Mouse (Mus musculus) right cerebral cortex, postnatal 25 days (tissue): ENCODE measurements around the gene Prrc2b.

Experiments
- DNase-seq: peaks from one replicate; pipeline ENCODE4 v3.0.0; 2022

Prrc2b gene

DNA sequence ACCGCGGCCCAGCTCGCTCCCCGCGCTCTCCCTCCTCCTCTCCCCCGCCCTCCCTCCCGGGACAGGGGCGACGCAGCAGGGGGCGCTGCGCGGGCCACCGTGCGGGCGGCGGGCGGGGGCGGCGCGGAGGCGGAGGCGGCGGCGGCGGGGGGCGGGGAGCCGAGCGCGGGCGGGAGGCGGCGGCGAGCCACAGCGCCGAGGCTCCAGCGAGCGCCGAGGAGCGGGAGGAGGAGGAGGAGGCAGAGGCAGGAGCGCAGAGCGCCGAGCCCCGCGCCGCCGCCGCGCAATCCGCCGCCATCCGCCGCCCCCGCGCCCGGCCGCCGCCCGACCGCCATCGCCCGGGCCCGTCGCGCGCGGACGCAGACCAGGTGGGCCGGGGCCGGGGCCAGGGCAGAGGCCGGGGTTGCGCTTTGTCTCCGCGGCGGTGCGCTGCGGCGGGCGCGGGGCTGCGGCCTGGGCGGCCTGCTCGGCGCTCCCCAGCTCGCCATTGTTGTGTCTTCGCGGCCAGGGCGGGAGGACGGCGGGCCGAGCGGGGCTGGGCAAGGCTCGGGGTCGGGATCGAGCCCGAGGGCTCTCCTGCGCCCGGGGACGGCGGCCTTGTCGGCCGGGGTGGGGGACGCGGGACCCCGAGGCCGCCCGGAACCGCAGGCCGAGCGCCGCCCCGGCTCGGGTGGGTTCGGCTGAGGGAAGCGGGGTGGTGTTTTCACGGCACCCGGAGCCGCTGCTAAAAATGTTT is at the start of gene Prrc2b:
Prrc2b (plus strand) TSS at position 159 of the 736 bp plus-strand sequence.
- DNase-seq, result peak; percentile 63

DNA sequence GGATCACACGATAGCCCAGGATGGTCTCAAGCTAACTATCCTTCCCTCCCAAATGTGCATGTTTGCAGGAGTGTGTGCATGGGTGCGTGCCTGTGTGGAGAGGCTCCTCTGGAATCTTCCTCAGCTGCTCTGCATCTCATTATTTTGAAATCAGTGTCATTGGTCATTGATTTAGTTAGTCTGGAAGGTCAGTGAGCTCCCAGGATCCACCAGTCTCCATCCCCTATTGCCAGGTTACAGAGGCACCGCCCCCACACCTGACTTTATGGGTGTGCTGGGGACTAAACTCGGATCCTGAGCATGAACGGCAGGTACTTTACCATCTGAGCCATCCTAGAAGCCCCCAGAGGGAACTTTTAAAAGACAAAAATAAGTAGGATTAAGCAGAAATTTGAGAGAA is 47.9 kb upstream of the Prrc2b start:
- no peak for DNase-seq

DNA sequence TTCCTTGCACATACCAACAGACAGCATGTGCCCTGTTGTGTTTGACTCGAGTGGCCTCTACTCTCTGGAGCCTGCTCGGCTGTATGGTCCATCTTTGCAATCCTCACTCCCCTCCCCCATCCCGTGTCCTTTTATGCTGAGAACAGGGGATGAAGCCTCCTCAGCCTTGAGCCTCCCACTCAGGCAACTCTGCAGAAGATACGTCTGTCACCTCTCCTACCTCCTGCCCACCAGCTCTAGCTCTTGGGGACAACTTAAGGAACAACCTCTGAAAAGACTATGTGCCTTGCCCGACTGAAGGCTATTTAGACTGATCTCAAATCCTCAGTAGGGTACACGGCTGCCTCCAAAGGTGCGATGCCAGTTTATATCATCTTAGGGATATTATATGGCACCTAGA is 47.3 kb upstream of the Prrc2b start:
- DNase-seq, result no peak

DNA sequence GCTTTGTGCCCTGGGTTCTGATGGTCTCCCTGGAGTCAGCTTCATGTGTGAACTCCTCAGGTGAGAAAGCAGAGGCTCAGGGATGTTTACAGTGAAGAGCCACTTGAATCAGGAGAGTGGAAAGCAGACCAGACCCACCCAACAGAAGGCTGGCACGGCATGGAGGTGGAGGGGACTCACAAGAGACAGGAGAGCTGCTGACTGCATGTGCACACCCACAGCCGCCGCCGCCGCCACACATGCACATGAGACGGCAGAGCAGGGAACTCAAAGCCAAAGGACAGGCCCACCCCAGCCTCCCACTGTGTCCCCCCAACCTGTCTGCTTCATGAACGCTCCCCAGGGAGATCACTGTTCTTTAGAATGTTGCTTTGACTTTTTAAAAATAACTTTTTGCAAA is 46.8 kb upstream of the Prrc2b start:
- DNase-seq, result peak; percentile 59

DNA sequence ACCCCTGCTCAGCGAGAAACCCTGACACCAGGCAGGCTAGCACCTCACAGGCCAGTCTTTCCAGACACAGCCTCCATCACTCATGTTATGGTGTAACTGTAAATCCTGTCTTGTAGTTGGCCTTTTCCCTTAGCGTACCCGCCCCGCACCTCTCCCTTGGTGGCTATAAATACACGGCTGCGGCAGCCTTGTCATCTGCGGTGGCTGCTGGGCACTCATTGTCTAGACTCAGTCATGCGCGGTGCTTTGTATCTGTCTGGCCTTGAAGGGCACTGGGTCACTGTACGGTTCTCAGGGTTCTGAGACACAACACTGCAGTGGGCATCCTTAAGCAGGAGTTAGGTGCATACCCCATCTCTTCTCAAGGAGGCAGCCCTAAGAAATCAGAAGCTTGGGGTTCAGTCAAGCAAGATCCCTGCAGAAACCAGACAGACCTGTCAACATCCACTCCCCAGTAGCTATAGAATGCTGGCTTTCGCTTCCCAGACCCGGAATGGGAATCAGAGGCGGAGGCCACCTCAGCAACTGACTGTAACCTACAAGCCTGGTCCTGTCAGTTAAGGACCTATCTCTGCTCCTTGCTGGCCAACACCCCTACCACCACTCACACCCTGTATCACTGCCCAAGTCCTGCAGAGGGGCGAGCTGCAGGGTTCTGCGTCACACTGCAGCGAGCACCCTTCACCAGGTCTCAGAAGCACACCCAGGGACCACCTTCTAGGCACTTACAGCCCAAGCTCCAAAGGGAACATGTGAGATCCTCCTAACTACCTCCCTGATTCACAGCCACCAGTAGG is 45.6 kb upstream of the Prrc2b start:
- no peak for DNase-seq

DNA sequence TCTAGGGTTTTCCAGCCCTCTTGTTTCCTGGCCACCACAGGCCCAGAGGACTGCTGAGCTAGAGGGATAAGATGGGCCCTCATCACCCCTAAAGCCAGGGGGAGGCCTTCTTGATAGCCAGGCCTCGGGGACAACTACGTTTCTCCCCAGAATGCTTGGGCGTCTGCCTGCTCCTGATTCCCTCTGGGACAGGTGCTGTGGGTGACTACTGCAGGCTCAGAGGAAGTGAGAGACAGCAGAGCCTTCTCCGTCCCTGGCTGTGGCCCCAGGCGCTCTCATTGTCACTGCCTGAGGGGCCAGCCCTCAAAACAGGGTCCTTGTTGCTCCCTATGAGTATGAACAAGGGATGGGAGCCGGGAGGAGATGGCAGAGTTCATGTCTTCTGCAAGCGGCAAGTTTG is 45.0 kb upstream of the Prrc2b start:
- no peak for DNase-seq

DNA sequence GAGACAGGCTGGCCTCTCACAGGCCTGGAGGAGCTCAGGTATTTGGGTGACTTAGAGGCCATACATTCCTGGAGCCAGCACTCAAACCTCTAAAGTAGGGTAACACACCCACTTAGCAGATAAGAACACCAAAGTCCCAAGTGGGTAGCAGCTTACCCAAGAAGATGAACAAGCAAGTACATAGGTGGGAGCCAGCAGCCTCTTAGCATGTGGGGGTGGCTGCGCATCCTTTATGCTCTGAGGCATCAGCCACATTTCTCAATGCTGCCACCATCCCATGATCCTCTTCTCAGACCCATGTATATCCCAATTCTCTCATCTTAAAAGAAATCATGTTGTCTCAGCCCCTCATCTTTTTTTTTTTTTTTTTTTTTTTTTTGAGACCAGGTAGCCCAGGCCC is 39.6 kb upstream of the Prrc2b start:
- DNase-seq, result no peak

DNA sequence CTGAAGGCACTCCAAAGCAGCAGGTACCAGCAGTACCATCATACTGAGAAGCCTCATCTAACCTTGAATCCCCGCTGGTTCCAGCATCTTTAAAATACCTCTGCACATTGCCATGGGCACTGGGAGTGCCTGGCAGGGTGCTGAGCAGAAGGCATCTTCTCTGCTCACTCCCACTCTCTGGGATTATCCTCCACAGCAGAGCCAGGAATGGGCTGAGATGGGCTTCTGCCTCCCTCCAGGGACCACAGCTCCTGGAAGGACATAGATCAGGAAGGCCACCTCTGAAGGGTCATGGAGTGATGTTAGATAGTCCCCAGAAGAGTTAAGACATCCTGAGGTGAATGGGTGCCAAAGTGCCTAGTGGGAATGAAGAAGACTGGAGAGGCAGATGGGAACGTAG is 38.3 kb upstream of the Prrc2b start:
- peak; percentile 21 for DNase-seq

DNA sequence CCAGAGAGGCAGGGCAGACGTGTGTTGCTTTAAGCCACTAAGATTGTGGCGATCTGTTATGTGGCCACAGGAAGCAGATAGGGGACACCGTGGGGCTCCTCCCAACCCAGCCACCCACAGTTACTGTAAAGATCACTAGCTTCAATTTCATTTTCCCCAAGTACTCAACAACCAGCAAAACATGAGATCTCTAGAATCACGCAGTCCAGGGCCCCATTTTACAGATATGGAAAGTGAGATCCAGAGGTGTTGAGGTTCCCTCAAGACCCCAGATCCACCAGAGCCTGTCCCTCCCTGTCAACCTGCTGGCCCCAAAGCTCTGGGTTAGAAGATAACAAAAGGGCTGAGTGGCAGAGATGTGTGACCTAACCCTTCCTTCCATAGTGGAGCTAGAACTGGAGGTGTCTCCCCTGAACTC is 35.0 kb upstream of the Prrc2b start:
- no peak for DNase-seq

DNA sequence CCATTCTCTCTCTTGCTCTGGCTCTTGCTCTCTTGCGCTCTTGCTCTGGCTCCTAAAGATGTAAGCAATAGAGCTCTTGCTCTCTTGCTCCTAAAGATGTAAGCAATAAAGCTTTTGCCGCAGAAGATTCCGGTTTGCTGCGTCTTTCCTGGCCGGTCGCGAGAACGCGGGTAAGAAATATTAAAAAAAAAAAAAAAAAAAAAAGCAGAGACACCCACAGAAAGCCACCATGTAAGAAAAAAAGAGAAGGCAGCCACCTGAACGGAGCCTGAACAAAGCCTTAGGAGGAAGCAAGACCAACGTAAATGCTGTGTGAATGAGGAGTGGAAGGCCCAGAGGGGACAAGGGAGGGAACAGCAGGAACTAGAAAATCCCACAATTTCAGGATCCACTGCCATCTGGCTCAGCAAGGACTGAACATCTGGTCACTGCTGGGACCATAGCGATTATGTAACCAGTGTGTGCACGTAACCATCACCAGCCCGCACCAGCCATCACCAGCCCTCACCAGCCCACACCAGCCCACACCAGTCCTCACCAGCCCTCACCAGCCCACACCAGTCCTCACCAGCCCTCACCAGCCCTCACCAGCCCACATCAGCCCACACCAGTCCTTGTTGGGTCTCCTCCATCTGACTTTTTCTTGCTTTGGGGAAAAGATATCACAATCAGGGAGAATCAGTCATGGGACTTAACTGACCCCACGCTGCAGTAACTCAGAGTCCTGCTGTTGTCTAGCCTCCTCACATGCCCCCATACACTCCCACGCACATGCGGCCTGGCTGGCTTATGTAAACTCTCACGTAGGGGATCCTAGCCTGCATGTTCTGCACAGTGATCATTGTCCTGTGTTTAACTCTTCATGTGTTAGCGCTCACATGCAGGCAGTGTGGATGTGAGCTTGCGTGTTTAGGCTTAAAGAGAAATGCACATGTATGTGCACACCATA is 30.8 kb upstream of the Prrc2b start:
- no peak for DNase-seq

DNA sequence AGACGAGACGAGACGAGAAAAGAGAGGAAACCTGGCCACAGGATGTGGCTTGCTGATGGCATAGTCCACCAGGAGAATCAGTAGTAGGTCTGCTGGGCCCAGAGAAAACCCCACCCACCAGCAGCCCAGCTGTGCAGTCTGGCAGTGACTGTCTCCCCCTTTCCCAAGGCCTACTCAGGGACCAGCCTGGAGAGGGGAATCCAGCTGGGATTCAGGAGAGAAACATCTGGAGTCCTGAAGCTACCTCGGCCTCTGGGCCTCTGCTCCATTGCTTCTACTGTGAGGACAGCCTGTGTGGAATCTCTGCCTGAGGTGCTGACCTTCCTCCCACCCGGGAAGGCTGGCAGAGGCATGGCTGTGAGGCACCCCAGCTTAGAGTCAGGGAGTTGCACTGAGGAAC is 29.7 kb upstream of the Prrc2b start:
- DNase-seq, result no peak

DNA sequence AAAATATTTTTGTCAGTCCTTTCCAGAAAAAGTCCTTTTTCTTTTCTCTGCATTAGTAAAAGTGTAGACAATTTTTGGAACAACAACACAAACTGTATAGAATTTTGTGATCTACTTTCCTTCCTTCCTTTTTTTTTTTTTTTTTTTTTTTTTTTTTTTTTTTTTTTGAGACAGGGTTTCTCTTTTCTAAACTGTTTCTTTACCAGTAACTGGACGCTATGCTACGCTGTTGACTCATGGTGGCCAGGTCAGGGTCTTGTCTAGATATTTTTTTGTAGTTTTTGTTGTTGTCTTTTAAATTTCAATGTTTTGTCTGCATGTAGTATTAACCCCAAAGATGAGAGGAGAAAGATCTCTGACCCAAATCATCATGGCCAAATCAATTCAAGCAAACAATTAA is 29.1 kb upstream of the Prrc2b start:
- DNase-seq, result no peak

DNA sequence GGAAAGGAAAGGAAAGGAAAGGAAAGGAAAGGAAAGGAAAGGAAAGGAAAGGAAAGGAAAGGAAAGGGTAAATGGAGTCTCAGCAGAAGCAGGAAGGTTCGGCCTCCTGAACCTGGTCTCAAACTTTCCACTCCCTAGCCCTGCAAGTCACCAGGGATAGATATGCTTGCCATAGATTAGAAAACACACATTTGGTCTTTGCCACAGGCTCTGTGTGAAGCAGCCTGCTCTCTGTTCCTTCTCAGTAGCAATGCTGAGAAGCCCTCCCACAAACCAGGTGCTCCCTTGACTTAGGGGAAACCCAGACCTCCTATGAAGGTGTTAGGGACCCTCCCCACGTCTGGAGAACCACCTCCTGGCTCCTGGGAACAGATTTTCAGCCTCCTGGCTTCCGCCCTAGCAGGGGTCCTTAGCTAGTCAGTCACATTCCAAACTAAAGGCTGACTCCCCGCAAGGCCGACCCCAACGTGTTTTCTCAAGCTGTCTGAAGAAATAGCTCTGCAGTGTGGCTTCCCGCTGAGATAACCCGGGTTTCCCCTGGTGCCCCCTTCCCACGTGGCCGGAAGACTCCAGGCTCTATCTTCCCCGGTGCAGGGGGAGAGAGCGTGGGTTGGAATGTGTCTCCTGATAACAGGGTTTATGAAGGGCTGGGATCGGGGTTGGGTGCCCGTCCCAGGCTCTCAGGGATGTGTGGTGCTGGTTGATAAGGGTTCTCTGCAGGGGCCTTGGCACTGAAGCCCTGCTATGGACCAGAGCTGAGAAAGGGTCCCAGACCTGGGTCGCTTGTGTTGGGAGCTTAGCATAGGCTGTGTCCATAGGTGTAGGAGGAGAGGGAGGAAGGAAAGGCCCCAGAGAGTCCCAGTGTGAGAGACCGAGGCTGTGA is 23.0 kb upstream of the Prrc2b start:
- no peak for DNase-seq

DNA sequence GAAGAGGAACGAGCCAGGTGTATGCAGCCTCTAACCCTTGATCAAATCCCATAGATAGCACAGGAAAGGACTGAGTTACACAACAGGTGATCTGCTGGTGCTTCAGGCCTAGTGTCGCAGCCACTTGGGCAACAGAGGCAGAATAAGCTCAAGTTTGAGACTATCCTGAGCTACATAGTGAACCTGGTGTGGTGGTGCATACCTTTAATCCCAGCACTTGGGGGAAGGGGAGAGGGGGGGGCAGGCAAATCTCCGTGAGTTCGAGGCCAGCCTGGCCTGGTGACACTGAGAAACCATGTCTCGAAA is 22.4 kb upstream of the Prrc2b start:
- DNase-seq, result no peak

DNA sequence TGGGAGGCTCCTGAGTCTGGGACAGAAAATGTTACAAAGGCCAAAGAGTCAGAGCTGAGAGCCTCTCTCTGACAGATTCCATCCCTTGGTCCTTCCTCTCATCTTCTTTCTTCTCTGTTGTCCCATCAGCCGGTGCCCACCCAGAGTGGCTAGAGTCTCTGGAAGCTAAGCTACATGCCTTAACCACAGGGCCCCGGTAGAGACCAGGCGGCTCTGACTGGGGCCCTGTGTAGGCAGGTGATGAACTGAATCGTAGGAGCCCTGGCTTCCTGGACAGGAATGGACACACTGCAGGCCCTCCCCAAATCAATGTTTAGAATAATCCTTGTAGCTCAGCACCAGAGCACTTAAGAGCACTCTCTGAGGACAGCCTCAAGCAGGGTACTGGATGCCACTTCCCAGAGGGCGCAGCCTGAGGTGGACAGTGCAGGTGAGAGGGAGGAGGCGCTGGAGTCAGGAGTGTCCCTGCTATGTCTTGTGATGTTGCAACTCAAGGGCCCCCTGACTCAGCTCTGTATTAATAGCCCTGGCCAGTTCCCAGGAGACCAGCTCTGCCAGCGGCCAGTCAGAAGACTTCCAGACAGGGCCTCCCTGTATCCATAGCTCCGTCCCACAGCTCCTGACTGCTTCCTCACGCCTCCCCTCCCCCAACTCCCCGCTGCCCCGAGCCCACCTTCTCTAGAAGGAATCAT is 21.4 kb upstream of the Prrc2b start:
- no peak for DNase-seq

DNA sequence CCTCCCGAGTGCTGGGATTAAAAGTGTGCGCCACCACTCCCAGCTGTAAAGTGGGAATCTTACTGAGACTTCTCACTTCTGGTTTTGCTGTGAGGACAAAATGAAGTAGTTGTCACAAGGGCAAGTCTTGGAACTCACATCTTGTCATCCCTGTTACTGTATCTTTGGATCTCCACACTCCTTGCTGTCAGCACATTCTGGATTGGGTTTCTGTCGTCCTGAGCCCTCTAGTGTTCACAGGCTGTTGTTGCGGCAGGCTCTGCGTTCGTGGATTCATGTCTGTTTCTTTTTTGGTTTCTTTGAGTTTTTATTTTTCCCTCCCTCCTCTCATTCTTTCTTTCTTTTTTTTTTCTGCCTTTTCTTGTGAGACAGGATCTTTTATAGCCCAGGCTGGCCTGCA is 20.4 kb upstream of the Prrc2b start:
- DNase-seq, result peak; percentile 48

DNA sequence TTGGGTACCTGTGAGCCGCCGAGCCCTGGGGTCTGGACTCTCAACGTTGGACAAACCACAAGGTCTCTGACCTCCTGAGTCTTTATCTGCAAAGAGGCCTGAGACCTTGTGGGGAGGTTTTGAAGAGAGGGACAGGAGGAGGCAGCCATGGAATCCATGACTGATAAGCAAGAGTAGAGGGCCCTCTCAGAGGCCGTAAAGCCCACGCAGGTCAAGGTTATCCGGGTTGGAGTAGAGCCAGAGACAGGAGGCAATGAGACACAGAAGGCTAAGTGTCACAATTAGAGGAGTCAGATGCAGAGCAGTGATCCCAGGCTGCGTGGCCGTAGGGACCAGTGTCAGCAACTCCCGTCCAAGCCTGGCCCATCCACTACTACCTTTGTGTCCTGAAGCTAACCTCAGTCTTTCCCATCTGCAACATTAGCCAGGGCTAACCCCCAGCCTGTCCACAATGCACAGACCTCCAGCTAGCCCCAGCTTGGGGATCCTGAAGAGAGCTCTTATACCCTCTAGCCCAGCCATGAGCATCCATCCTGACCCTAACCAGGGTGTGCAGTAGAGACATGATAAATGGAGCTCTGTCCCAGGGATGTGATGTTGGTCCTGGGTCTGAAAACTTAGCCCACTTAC is 19.6 kb upstream of the Prrc2b start:
- no peak for DNase-seq

DNA sequence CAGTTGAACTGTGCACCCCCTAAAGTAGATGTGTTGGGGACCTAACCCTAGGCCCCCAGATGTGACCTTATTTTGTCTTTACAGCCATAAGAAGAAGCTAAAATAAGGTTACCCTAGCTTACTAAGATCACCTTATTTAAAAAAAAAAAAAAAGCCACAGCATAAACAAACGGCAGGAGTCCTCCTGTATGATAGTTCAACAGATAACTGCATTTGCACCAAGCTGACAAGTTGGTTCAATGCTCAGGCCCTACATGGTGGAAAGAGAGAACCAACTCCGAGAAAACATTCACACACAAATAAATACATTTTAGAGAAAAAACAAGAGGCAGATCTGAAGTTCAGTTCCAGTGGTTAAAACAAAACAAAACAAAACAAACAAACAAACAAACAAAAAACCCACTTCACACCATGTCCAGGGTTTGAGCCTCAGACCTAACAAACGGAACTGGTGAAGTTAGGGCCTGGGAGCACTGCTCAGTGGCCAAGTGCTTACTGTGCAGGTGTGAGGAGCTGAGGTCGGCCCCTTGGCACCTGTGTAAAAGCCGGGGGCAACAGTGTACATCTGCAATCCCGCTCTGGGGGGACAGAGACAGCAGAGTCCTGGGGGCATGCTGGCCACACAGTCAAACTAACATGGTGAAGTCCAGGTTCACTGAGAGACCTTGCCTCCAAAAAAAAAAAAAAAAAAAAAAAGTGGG is 18.9 kb upstream of the Prrc2b start:
- no peak for DNase-seq

DNA sequence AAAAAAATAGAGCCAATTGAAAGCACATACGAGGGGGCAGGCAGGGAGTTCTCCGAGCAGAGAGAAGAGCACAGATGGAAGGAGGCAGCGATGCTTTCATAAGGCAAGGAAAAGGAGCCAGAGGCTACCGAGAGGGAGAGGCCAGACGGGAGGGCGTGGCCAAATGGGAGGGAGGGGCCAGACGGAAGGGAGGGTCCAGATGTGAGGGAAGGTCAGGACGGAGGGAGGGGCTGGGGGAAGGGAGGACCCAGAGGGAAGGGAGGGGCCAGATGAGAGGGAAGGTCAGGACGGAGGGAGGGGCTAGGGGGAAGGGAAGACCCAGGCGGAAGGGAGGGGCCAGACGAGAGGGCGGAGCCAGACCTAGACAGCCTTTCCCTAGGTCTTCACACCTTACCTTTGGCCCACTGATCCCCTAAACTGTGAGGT is 18.3 kb upstream of the Prrc2b start:
- no peak for DNase-seq

DNA sequence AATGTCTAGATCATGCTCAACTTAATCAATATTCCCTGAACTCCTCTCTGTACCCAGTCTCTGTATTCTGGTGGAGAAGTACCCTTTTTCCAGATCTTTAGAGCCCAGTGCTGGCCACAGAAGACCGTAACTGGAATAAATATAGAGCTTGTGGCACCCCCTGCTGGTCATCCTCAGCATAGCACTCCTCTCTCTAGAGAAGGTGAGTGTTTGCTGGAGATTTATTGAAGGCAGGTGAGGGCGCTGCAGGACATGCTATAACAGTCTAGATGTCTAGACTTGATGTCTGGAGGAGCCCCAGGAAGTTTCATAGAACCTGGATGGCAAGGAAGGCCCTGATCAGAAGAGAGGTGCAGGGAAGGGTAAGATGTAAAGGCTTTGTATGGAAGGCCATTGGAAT is 16.8 kb upstream of the Prrc2b start:
- peak; percentile 78 for DNase-seq
